Mouse (Mus musculus) megakaryocyte, embryonic 14.5 days (primary cell): ENCODE results near the gene Gabpb2.

Experiments
- FLI1 ChIP-seq: IDR thresholded peaks from 2 replicates; pipeline ENCODE4 v1.6.1; 2012; ENCODE audit warnings: low read length, inconsistent platforms, mixed read lengths
- GATA1 ChIP-seq: IDR thresholded peaks from 3 replicates; pipeline ENCODE4 v1.6.1; 2012; ENCODE audit warnings: mixed read lengths, low read length, inconsistent platforms, borderline replicate concordance

- no peak for TF ChIP-seq GATA1
- no peak for TF ChIP-seq FLI1
These were observed 22.3 kb upstream of the Gabpb2 start for GRCm38 (mm10) chr3:95239971-95240370.
